Mouse (Mus musculus): ENCODE measurements around the gene Ggact. TPM values are rescaled to one million over a fixed set of nuclear protein-coding genes. Genes with fewer than 3 reads are reported as not detected.

The Ggact gene
- polyA plus RNA-seq (2014; fragmentation: Nextera tagmentation; extraction: Ambion mirVana): 8.5 and 10.5 TPM in 2 replicates

DNA sequence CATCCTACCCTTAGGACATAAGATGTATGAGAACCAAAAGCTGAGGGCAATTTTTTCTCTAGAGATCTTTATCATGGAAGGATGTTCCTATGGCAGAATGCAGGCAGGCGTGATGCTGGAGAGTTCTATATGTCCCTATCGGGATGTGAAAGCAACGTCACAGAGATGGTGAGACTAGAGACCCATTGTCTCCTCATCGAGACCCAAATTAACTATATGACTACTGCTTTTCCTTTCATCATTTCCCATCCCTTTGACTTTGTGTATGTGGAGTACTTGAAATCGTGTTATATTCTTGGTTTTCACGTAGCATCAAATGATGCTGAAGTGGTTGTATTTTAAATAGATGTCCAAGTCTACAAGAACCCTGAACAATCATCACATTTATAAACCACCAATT, at the start of gene Ggact:
Gene Ggact (minus strand): TSS at position 101 of the 400 bp plus-strand sequence.
- Histone ChIP-seq H3K36me3 (ENCODE audit: control insufficient read depth, insufficient read depth, low read length) (no peaks in the 10 kb centered on the region), H3K4me2 (ENCODE audit: low read depth, severe bottlenecking) (peak within 1 kb of the TSS; percentile 92), H3K4me1 (ENCODE audit: control insufficient read depth, insufficient read depth, low read length) (no peaks in the 10 kb centered on the region), H3K27ac (replicated peaks; ENCODE audit: low read depth, low read length) (no peak within 1 kb of the TSS), H3K9ac (ENCODE audit: low read length) (peak within 1 kb of the TSS; percentile 68), H3K9me3 (ENCODE audit: control insufficient read depth, low read length) (no peaks in the 10 kb centered on the region), H3K4me3 (ENCODE audit: low read depth, low read length) (peak within 1 kb of the TSS; percentile 55), H3K27me3 (ENCODE audit: control insufficient read depth, insufficient read depth, low read length) (no peaks in the 10 kb centered on the region)
- ATAC-seq (ENCODE audit: insufficient number of reproducible peaks, low FRiP score, low TSS enrichment, low read depth) (no peak), DNase-seq (ENCODE audit: low spot score) (no peak)
- 79% methylated on average over 6 of the region's 6 CpGs for WGBS

DNA sequence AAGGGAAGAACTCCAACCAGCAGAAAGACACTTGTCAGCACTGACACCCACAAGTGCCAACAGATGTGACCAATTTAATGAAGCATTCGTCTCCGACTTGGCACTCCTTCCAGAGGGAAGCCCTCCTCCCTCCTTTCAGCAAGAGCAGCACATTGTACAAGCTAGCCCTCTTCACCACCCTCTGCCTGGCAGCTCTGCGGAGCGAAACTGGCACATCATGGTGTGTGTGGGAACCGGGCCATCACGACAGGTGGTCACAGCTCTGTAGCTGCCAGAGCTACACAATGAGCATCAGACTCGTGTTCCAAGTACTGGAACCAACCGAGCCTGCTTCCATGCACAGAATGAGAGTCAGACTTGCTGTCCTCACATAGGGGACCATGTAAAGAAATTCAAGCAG, 44.4 kb upstream of the Ggact start:
- no peak for ATAC-seq (ENCODE audit: insufficient number of reproducible peaks, low FRiP score, low TSS enrichment, low read depth)
- no peak for DNase-seq (ENCODE audit: low spot score)

DNA sequence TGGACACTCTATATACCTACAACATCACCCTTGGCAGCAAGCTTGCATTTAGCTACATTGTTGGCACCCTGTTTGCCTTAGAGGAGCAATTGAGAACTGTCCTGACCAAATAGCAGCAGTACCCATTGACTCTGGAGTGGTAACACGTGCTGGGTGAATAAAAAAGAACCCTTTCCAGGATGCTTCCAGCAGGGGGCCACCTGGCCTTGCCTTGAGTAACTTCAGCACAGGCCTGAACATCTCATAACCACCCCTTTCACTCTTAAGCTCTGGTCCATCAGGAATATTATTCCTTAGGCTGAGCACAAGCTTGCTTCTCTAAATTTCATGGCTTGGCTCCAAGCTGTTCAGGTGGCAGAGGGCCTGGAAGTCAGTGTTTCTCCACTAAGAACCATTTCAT, 39.8 kb upstream of the Ggact start:
- Histone ChIP-seq H3K36me3 (ENCODE audit: control insufficient read depth, insufficient read depth, low read length) (no peaks in the 10 kb centered on the region), H3K4me3 (ENCODE audit: low read depth, low read length) (no peak overlapping the region), H3K4me1 (ENCODE audit: control insufficient read depth, insufficient read depth, low read length) (0 out of 2 replicates have a peak, but pooled peaks cover 3% of the 10 kb centered on the region), H3K27ac (replicated peaks; ENCODE audit: low read depth, low read length) (no peak overlapping the region), H3K9ac (ENCODE audit: low read length) (no peak overlapping the region), H3K27me3 (ENCODE audit: control insufficient read depth, insufficient read depth, low read length) (no peaks in the 10 kb centered on the region), H3K4me2 (ENCODE audit: low read depth, severe bottlenecking) (no peak overlapping the region), H3K9me3 (ENCODE audit: control insufficient read depth, low read length) (no peaks in the 10 kb centered on the region)
- no peak for ATAC-seq (ENCODE audit: insufficient number of reproducible peaks, low FRiP score, low TSS enrichment, low read depth)
- 7% methylated on average over 1 of the region's 1 CpGs for WGBS
- DNase-seq (ENCODE audit: low spot score): peak; percentile 53

More for the DNA sequence above, 44.4 kb upstream of the Ggact start:
- Histone ChIP-seq H3K36me3 (ENCODE audit: control insufficient read depth, insufficient read depth, low read length) (no peaks in the 10 kb centered on the region), H3K9me3 (ENCODE audit: control insufficient read depth, low read length) (no peaks in the 10 kb centered on the region), H3K4me1 (ENCODE audit: control insufficient read depth, insufficient read depth, low read length) (0 out of 2 replicates have a peak, but pooled peaks cover 7% of the 10 kb centered on the region), H3K4me3 (ENCODE audit: low read depth, low read length) (no peak overlapping the region), H3K27me3 (ENCODE audit: control insufficient read depth, insufficient read depth, low read length) (no peaks in the 10 kb centered on the region), H3K9ac (ENCODE audit: low read length) (no peak overlapping the region), H3K27ac (replicated peaks; ENCODE audit: low read depth, low read length) (no peak overlapping the region), H3K4me2 (ENCODE audit: low read depth, severe bottlenecking) (no peak overlapping the region)
- WGBS: 83% methylated on average over 8 of the region's 8 CpGs

DNA sequence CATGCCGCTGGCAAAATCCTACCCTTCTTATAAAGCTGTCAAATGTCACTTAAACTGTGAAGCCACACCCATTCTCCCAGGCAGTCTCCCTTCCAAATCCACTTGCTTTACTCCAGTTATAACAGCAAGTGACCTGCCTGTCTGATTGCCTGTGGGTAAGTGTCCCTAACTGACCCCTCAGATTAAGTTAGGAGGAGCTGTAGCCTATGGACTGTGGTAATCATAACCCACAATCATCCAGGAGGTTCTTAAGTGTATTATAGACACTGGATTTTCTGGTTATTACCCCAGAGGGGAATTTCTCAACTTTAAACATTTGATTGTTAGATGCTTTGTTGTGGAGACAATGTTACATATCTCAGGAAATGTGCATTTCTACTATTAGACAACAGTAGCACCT, 39.0 kb upstream of the Ggact start:
- no peaks in the 10 kb centered on the region for H3K9me3 ChIP-seq (ENCODE audit: control insufficient read depth, low read length)
- DNase-seq (ENCODE audit: low spot score) (no peak), ATAC-seq (ENCODE audit: insufficient number of reproducible peaks, low FRiP score, low TSS enrichment, low read depth) (no peak)
- H3K4me2 ChIP-seq (ENCODE audit: low read depth, severe bottlenecking): no peak overlapping the region
- H3K27me3 ChIP-seq (ENCODE audit: control insufficient read depth, insufficient read depth, low read length): no peaks in the 10 kb centered on the region
- WGBS: 86% methylated on average over 1 of the region's 1 CpGs
- 0 out of 2 replicates have a peak, but pooled peaks cover 3% of the 10 kb centered on the region for H3K4me1 ChIP-seq (ENCODE audit: control insufficient read depth, insufficient read depth, low read length)
- H3K36me3 ChIP-seq (ENCODE audit: control insufficient read depth, insufficient read depth, low read length): no peaks in the 10 kb centered on the region
- no peak overlapping the region for H3K27ac ChIP-seq (replicated peaks; ENCODE audit: low read depth, low read length)
- H3K9ac ChIP-seq (ENCODE audit: low read length): no peak overlapping the region
- no peak overlapping the region for H3K4me3 ChIP-seq (ENCODE audit: low read depth, low read length)

DNA sequence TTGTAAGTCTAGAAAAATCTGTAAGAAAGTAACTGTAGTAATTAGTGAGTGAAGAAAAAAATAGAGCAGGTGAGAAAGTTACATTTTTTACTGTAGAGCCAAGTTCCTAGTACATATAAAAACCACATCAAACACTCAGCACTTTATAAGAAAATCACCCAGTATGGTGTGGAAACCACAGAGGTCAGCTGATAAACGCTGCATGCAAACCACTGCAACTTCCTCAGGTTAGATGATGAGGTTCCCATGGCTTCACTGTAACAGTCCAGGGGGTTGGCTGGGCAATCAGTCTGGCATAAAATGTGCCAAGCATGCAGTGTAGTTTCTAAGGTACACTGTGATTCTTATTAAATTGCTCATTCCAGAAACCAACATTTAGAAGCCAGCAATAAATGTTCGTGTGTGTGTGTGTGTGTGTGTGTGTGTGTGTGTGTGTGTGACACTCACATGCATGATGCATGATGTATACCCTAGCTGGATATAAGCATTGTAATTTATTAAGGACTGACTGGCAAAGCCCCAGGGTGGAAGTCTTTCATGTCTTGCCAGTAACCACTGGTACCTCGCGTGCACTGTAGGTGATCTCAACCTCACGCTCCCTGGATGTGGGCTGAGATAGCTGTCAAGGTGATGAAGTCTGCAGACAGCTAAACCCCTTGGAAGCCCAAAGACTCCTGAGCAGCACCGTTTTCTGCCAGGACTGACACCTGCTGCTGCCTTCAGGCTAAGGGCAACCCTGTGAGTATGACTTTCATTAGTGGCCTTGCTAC, 38.3 kb upstream of the Ggact start:
- Histone ChIP-seq H3K4me1 (ENCODE audit: control insufficient read depth, insufficient read depth, low read length) (0 out of 2 replicates have a peak, but pooled peaks cover 3% of the 10 kb centered on the region), H3K4me3 (ENCODE audit: low read depth, low read length) (no peak overlapping the region), H3K9ac (ENCODE audit: low read length) (no peak overlapping the region), H3K27me3 (ENCODE audit: control insufficient read depth, insufficient read depth, low read length) (no peaks in the 10 kb centered on the region), H3K36me3 (ENCODE audit: control insufficient read depth, insufficient read depth, low read length) (no peaks in the 10 kb centered on the region), H3K27ac (replicated peaks; ENCODE audit: low read depth, low read length) (no peak overlapping the region), H3K9me3 (ENCODE audit: control insufficient read depth, low read length) (no peaks in the 10 kb centered on the region), H3K4me2 (ENCODE audit: low read depth, severe bottlenecking) (no peak overlapping the region)
- ATAC-seq (ENCODE audit: insufficient number of reproducible peaks, low FRiP score, low TSS enrichment, low read depth) (no peak; the same call in 1 of the 2 replicates), DNase-seq (ENCODE audit: low spot score) (no peak)
- WGBS: 80% methylated on average over 6 of the region's 6 CpGs

DNA sequence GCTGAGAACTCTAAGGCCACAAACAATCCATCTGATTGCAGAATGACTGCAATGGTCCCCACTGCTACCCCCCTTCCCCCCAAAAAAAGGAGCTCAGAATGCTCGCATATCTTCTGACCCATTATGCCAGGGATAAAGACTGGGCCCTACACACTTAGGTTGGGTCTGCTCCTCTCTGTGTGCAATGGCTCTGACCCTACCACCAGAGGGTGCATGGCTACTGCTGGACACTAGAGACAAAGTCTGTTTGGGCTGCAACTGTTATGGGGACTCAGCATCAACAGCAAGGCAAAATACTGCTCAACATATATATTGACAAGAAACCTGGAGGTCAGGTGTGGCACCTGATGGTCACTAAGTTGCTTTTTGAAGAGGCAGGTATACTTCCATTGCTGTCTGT, 37.4 kb upstream of the Ggact start:
- H3K27me3 ChIP-seq (ENCODE audit: control insufficient read depth, insufficient read depth, low read length): no peaks in the 10 kb centered on the region

DNA sequence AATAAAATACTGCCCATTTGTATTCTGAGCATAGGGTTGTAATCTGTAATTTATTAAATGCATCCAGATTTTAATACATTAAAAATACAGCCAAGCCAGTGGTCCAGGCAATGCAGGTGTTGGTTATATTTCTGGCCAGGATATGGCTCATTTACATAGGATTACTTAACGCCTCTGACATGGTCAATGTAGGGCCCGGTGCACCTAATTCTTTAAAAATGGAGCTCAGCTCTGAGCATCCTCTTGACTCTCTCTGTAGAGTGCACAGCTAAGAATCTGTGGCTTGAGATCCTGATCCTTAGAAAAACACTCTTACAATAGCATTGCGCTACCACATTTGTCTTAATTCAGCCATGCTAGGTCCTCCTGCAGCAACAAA, 29.9 kb upstream of the Ggact start:
- Histone ChIP-seq H3K4me3 (ENCODE audit: low read depth, low read length) (no peak overlapping the region), H3K4me2 (ENCODE audit: low read depth, severe bottlenecking) (no peak overlapping the region), H3K36me3 (ENCODE audit: control insufficient read depth, insufficient read depth, low read length) (peaks cover 4% of the 10 kb centered on the region; the same call in 1 of the 2 replicates), H3K4me1 (ENCODE audit: control insufficient read depth, insufficient read depth, low read length) (no peaks in the 10 kb centered on the region; the same call in 1 of the 2 replicates), H3K9me3 (ENCODE audit: control insufficient read depth, low read length) (no peaks in the 10 kb centered on the region), H3K27ac (replicated peaks; ENCODE audit: low read depth, low read length) (no peak overlapping the region), H3K27me3 (ENCODE audit: control insufficient read depth, insufficient read depth, low read length) (no peaks in the 10 kb centered on the region), H3K9ac (ENCODE audit: low read length) (no peak overlapping the region)
- ATAC-seq (ENCODE audit: insufficient number of reproducible peaks, low FRiP score, low TSS enrichment, low read depth) (0 out of 2 replicates have a peak, but pooled peaks have one; percentile 22), DNase-seq (ENCODE audit: low spot score) (no peak)
- 60% methylated on average over 3 of the region's 3 CpGs for WGBS

More for the DNA sequence above, 37.4 kb upstream of the Ggact start:
- no peak for ATAC-seq (ENCODE audit: insufficient number of reproducible peaks, low FRiP score, low TSS enrichment, low read depth)
- H3K9me3 ChIP-seq (ENCODE audit: control insufficient read depth, low read length): no peaks in the 10 kb centered on the region
- H3K4me1 ChIP-seq (ENCODE audit: control insufficient read depth, insufficient read depth, low read length): 0 out of 2 replicates have a peak, but pooled peaks cover 3% of the 10 kb centered on the region
- no peak overlapping the region for H3K9ac ChIP-seq (ENCODE audit: low read length)
- no peak overlapping the region for H3K4me3 ChIP-seq (ENCODE audit: low read depth, low read length)
- no peak overlapping the region for H3K4me2 ChIP-seq (ENCODE audit: low read depth, severe bottlenecking)
- no peaks in the 10 kb centered on the region for H3K36me3 ChIP-seq (ENCODE audit: control insufficient read depth, insufficient read depth, low read length)
- 97% methylated on average over 1 of the region's 1 CpGs for WGBS
- DNase-seq (ENCODE audit: low spot score): no peak
- no peak overlapping the region for H3K27ac ChIP-seq (replicated peaks; ENCODE audit: low read depth, low read length)

DNA sequence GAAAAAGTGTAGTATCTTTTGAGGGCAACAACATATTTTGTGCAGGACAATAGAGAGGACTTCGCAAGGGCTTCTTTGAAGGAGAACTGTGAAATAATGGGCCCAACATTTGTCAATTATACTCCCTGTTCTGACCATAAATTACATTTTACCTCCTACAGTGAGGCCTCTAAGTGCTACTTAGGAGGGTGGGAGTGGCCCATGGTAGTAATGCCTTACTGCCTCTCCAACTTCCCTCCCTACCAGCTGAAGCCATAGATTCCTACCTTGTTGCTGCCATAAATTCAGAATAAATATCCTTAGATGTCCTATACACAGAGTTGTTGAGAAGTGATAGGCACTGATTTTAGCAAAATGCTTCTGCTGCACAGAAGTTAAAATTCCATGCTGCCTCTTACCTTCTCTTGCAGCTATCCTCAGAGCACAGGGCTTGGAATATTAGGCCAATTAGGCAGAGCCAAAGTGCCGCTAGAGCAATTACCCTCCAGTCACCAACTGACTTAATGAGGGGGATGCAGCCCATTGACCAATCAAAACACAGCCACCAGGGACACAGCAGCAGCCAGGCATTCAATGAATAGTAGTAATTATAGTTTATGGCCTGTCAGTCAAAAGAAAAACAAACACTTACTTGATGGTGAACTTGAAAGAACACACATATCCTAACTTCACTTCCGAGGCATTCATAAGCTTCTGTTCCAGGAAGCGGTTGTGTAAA, 29.4 kb upstream of the Ggact start:
- DNase-seq (ENCODE audit: low spot score): peak; percentile 44
- ATAC-seq (ENCODE audit: insufficient number of reproducible peaks, low FRiP score, low TSS enrichment, low read depth): peak; percentile 71; the same call in 1 of the 2 replicates
- Histone ChIP-seq H3K4me2 (ENCODE audit: low read depth, severe bottlenecking) (no peak overlapping the region), H3K27ac (replicated peaks; ENCODE audit: low read depth, low read length) (no peak overlapping the region), H3K36me3 (ENCODE audit: control insufficient read depth, insufficient read depth, low read length) (peaks cover 4% of the 10 kb centered on the region; the same call in 1 of the 2 replicates), H3K4me1 (ENCODE audit: control insufficient read depth, insufficient read depth, low read length) (no peaks in the 10 kb centered on the region; the same call in 1 of the 2 replicates), H3K27me3 (ENCODE audit: control insufficient read depth, insufficient read depth, low read length) (no peaks in the 10 kb centered on the region), H3K9me3 (ENCODE audit: control insufficient read depth, low read length) (no peaks in the 10 kb centered on the region), H3K9ac (ENCODE audit: low read length) (no peak overlapping the region), H3K4me3 (ENCODE audit: low read depth, low read length) (no peak overlapping the region)
- WGBS: 19% methylated on average over 4 of the region's 4 CpGs

All from limb, embryonic 11.5 days (tissue).